Mouse (Mus musculus): Measurements from ENCODE around the gene Pygl.
"Not testable (repeated sequence)": the region's sequence is repeated elsewhere in the genome, so short reads cannot be mapped to it uniquely, and the experiment has no call there.

Pygl gene

GRCm38 (mm10) chr12:70228155-70228554, 3.1 kb downstream of the Pygl start:
- DNase-seq (ENCODE audit: extremely low spot score, low read depth, low spot score) = no peak

GRCm38 (mm10) chr12:70227121-70227932, 4.0 kb downstream of the Pygl start:
- no peak for DNase-seq (ENCODE audit: extremely low spot score, low read depth, low spot score)

GRCm38 (mm10) chr12:70226655-70227054, 4.6 kb downstream of the Pygl start:
- no peak for DNase-seq (ENCODE audit: extremely low spot score, low read depth, low spot score)

- DNase-seq (ENCODE audit: extremely low spot score, low read depth, low spot score) = no peak
Observed at GRCm38 (mm10) chr12:70223331-70223730, 8.0 kb downstream of the Pygl start.

- DNase-seq (ENCODE audit: extremely low spot score, low read depth, low spot score) = no peak
Observed at GRCm38 (mm10) chr12:70221425-70221824, 9.9 kb downstream of the Pygl start.

GRCm38 (mm10) chr12:70218795-70219540, 12.3 kb downstream of the Pygl start:
- DNase-seq (ENCODE audit: extremely low spot score, low read depth, low spot score) = no peak

- DNase-seq (ENCODE audit: extremely low spot score, low read depth, low spot score) = no peak
Observed at GRCm38 (mm10) chr12:70216229-70216800, 15.0 kb downstream of the Pygl start.

- no peak for DNase-seq (ENCODE audit: extremely low spot score, low read depth, low spot score)
Observed at GRCm38 (mm10) chr12:70214281-70214680, 17.0 kb downstream of the Pygl start.

GRCm38 (mm10) chr12:70213601-70214000, 17.7 kb downstream of the Pygl start:
- DNase-seq (ENCODE audit: extremely low spot score, low read depth, low spot score) = no peak

- no peak for DNase-seq (ENCODE audit: extremely low spot score, low read depth, low spot score)
Observed at GRCm38 (mm10) chr12:70212501-70212900, 18.8 kb downstream of the Pygl start.

GRCm38 (mm10) chr12:70208214-70208613, 23.1 kb downstream of the Pygl start:
- no peak for DNase-seq (ENCODE audit: extremely low spot score, low read depth, low spot score)

GRCm38 (mm10) chr12:70204433-70204832, 26.9 kb downstream of the Pygl start:
- DNase-seq (ENCODE audit: extremely low spot score, low read depth, low spot score) = no peak

GRCm38 (mm10) chr12:70201926-70202529, 29.3 kb downstream of the Pygl start:
- DNase-seq (ENCODE audit: extremely low spot score, low read depth, low spot score) = no peak

- no peak for DNase-seq (ENCODE audit: extremely low spot score, low read depth, low spot score)
Observed at GRCm38 (mm10) chr12:70196341-70196740, 34.9 kb downstream of the Pygl start.

- DNase-seq (ENCODE audit: extremely low spot score, low read depth, low spot score) = no peak
Observed at GRCm38 (mm10) chr12:70195426-70195825, 35.9 kb downstream of the Pygl start.

- DNase-seq (ENCODE audit: extremely low spot score, low read depth, low spot score) = no peak
Observed at GRCm38 (mm10) chr12:70192267-70192727, 39.0 kb downstream of the Pygl start.

- DNase-seq (ENCODE audit: extremely low spot score, low read depth, low spot score) = no peak
Observed at GRCm38 (mm10) chr12:70184173-70184783, 47.0 kb downstream of the Pygl start.

GRCm38 (mm10) chr12:70183507-70183906, 47.8 kb downstream of the Pygl start:
- not testable (repeated sequence) for DNase-seq (ENCODE audit: extremely low spot score, low read depth, low spot score)

GRCm38 (mm10) chr12:70169969-70170368, 61.3 kb downstream of the Pygl start:
- no peak for DNase-seq (ENCODE audit: extremely low spot score, low read depth, low spot score)

- DNase-seq (ENCODE audit: extremely low spot score, low read depth, low spot score) = no peak
Observed at GRCm38 (mm10) chr12:70167950-70168349, 63.3 kb downstream of the Pygl start.

- no peak for DNase-seq (ENCODE audit: extremely low spot score, low read depth, low spot score)
Observed at GRCm38 (mm10) chr12:70164741-70165140, 66.5 kb downstream of the Pygl start.

Data from hindlimb bud, embryonic 11.5 days (tissue).